Mouse (Mus musculus) MEL (cell line): ENCODE results near the gene Igfbp2. TPM values are rescaled to one million over a fixed set of nuclear protein-coding genes. Genes with fewer than 3 reads are reported as not detected.

ENCODE experiments used
- DNase-seq: peaks from one replicate; pipeline ENCODE4 v3.0.0; 2011; ENCODE audit warnings: low read depth, low spot score
- H3K27ac ChIP-seq: 2 replicates; pipeline ENCODE4 v1.5.1; 2012; ENCODE audit warnings: low read depth, mild to moderate bottlenecking, control low read depth, low read length, moderate library complexity; ENCODE audit not compliant: control insufficient read depth
- H3K27me3 ChIP-seq, 2 experiments: fragments of 150-350 bp in 1 of 2; sonication (generic) in 1 of 2; 2 replicates each; pipeline ENCODE4 v1.6.1; 2012; ENCODE audit warnings: low read length in 2 of 2, mild to moderate bottlenecking in 2 of 2, improper control_type of control experiment in 1 of 2, moderate library complexity in 1 of 2; ENCODE audit not compliant: insufficient read depth in 2 of 2, control insufficient read depth in 1 of 2
- H3K36me3 ChIP-seq, 2 experiments: 2 replicates each; pipeline ENCODE4 v1.6.1; 2012 to 2014; ENCODE audit warnings: low read length in 2 of 2, improper control_type of control experiment in 1 of 2, inconsistent platforms in 1 of 2, mild to moderate bottlenecking in 1 of 2; ENCODE audit not compliant: insufficient read depth in 2 of 2, control insufficient read depth in 1 of 2
- H3K4me1 ChIP-seq, 2 experiments: fragments of 150-350 bp in 1 of 2; sonication (generic) in 1 of 2; 2 replicates each; pipeline ENCODE4 v1.6.1; 2012; ENCODE audit warnings: low read length in 2 of 2, improper control_type of control experiment in 1 of 2, mild to moderate bottlenecking in 1 of 2; ENCODE audit not compliant: insufficient read depth in 2 of 2, control insufficient read depth in 1 of 2
- H3K4me3 ChIP-seq, 2 experiments: fragments of 150-350 bp in 1 of 2; sonication (generic) in 1 of 2; 2 replicates each; pipeline ENCODE4 v1.5.1; 2012; ENCODE audit warnings: low read depth in 2 of 2, low read length in 2 of 2, mild to moderate bottlenecking in 2 of 2, moderate library complexity in 2 of 2, control low read depth in 1 of 2, improper control_type of control experiment in 1 of 2; ENCODE audit not compliant: control insufficient read depth in 1 of 2, insufficient read depth in 1 of 2
- H3K79me2 ChIP-seq: 2 replicates; pipeline ENCODE4 v1.6.1; 2012; ENCODE audit warnings: mild to moderate bottlenecking, low read length, moderate library complexity; ENCODE audit not compliant: control insufficient read depth, poor library complexity, insufficient read depth
- H3K9ac ChIP-seq: 2 replicates; pipeline ENCODE4 v1.6.1; 2012; ENCODE audit warnings: low read depth, mild to moderate bottlenecking, control low read depth, low read length, moderate library complexity; ENCODE audit not compliant: control insufficient read depth, poor library complexity, severe bottlenecking
- H3K9me3 ChIP-seq: fragments of 150-350 bp; sonication (generic); replicated peaks from 2 replicates; pipeline ENCODE4 v1.6.1; 2012; ENCODE audit warnings: mild to moderate bottlenecking, low read length, improper control_type of control experiment, moderate library complexity; ENCODE audit not compliant: insufficient read depth
- BHLHE40 ChIP-seq: IDR thresholded peaks from 2 replicates; pipeline ENCODE4 v1.6.1; 2012; ENCODE audit warnings: low read depth, mild to moderate bottlenecking, inconsistent platforms, low read length, improper control_type of control experiment, borderline replicate concordance
- CHD1 ChIP-seq: IDR thresholded peaks from 2 replicates; pipeline ENCODE4 v1.6.1; 2012; ENCODE audit warnings: low read depth, mild to moderate bottlenecking, inconsistent platforms, low read length, improper control_type of control experiment
- CHD2 ChIP-seq: IDR thresholded peaks from 2 replicates; pipeline ENCODE4 v1.6.1; 2011; ENCODE audit warnings: low read length, improper control_type of control experiment
- EP300 ChIP-seq, 2 experiments: IDR thresholded peaks; 2 replicates each; pipeline ENCODE4 v1.6.1; 2011; ENCODE audit warnings: improper control_type of control experiment in 2 of 2, low read length in 2 of 2, low read depth in 1 of 2, mild to moderate bottlenecking in 1 of 2
- HCFC1 ChIP-seq: IDR thresholded peaks from 2 replicates; pipeline ENCODE4 v1.6.1; 2012; ENCODE audit warnings: low read depth, mild to moderate bottlenecking, inconsistent platforms, low read length, improper control_type of control experiment, moderate library complexity
- JUND ChIP-seq: IDR thresholded peaks from 2 replicates; pipeline ENCODE4 v1.6.1; 2011; ENCODE audit warnings: low read depth, mild to moderate bottlenecking, improper control_type of control experiment, low read length
- KAT2A ChIP-seq: conservative IDR thresholded peaks from 2 replicates; pipeline ENCODE4 v1.6.1; 2012; ENCODE audit warnings: low read depth, low read length, improper control_type of control experiment, inconsistent platforms
- MAFK ChIP-seq: IDR thresholded peaks from 2 replicates; pipeline ENCODE4 v1.6.1; 2011; ENCODE audit warnings: low read depth, mild to moderate bottlenecking, low read length, improper control_type of control experiment, borderline replicate concordance
- MAZ ChIP-seq: IDR thresholded peaks from 2 replicates; pipeline ENCODE4 v1.6.1; 2012; ENCODE audit warnings: low read depth, mild to moderate bottlenecking, inconsistent platforms, low read length, improper control_type of control experiment
- MXI1 ChIP-seq: IDR thresholded peaks from 2 replicates; pipeline ENCODE4 v1.6.1; 2011; ENCODE audit warnings: mild to moderate bottlenecking, low read depth, low read length, improper control_type of control experiment
- NRF1 ChIP-seq: IDR thresholded peaks from 2 replicates; pipeline ENCODE4 v1.6.1; 2014; ENCODE audit warnings: low read depth, mild to moderate bottlenecking, inconsistent platforms, low read length, improper control_type of control experiment, moderate library complexity; ENCODE audit not compliant: poor library complexity, insufficient read depth, severe bottlenecking
- POLR2A ChIP-seq, 2 experiments: IDR thresholded peaks; 2 replicates each; pipeline ENCODE4 v1.6.1; 2011 to 2012; ENCODE audit warnings: low read length in 2 of 2, mild to moderate bottlenecking in 2 of 2, control low read depth in 1 of 2, improper control_type of control experiment in 1 of 2, low read depth in 1 of 2, moderate library complexity in 1 of 2; ENCODE audit not compliant: control insufficient read depth in 1 of 2, insufficient read depth in 1 of 2, poor library complexity in 1 of 2
- POLR2AphosphoS2 ChIP-seq: IDR thresholded peaks from 2 replicates; pipeline ENCODE4 v1.6.1; 2011; ENCODE audit warnings: low read length, improper control_type of control experiment
- POLR2AphosphoS5 ChIP-seq: IDR thresholded peaks from 2 replicates; pipeline ENCODE4 v1.6.1; 2012; ENCODE audit warnings: low read depth, borderline replicate concordance, mild to moderate bottlenecking, inconsistent platforms, low read length, moderate library complexity, mixed read lengths
- RAD21 ChIP-seq: IDR thresholded peaks from 2 replicates; pipeline ENCODE4 v1.6.1; 2011; ENCODE audit warnings: mild to moderate bottlenecking, low read depth, low read length, improper control_type of control experiment
- RCOR1 ChIP-seq: IDR thresholded peaks from 2 replicates; pipeline ENCODE4 v1.6.1; 2012; ENCODE audit warnings: low read depth, mild to moderate bottlenecking, inconsistent platforms, low read length, improper control_type of control experiment
- SIN3A ChIP-seq: IDR thresholded peaks from 2 replicates; pipeline ENCODE4 v1.6.1; 2012; ENCODE audit warnings: low read length, improper control_type of control experiment, inconsistent platforms
- SMC3 ChIP-seq: IDR thresholded peaks from 2 replicates; pipeline ENCODE4 v1.6.1; 2011; ENCODE audit warnings: low read depth, low read length, improper control_type of control experiment
- TCF12 ChIP-seq: IDR thresholded peaks from 2 replicates; pipeline ENCODE4 v1.6.1; 2014; ENCODE audit warnings: low read depth, mild to moderate bottlenecking, inconsistent platforms, low read length, improper control_type of control experiment, moderate library complexity
- USF1 ChIP-seq: IDR thresholded peaks from 2 replicates; pipeline ENCODE4 v1.6.1; 2014; ENCODE audit warnings: low read depth, mild to moderate bottlenecking, inconsistent platforms, low read length, improper control_type of control experiment, moderate library complexity
- USF2 ChIP-seq, 2 experiments: IDR thresholded peaks; 2 replicates each; pipeline ENCODE4 v1.6.1; 2011 to 2012; ENCODE audit warnings: improper control_type of control experiment in 2 of 2, low read length in 2 of 2, borderline replicate concordance in 1 of 2, inconsistent platforms in 1 of 2, low read depth in 1 of 2, mild to moderate bottlenecking in 1 of 2; ENCODE audit not compliant: insufficient read depth in 1 of 2
- ZKSCAN1 ChIP-seq: IDR thresholded peaks from 2 replicates; pipeline ENCODE4 v1.6.1; 2012; ENCODE audit warnings: low read depth, mild to moderate bottlenecking, inconsistent platforms, low read length, improper control_type of control experiment, moderate library complexity
- ZMIZ1 ChIP-seq: IDR thresholded peaks from 2 replicates; pipeline ENCODE4 v1.6.1; 2012; ENCODE audit warnings: low read depth, mild to moderate bottlenecking, inconsistent platforms, low read length, improper control_type of control experiment, moderate library complexity
- ZNF384 ChIP-seq: IDR thresholded peaks from 2 replicates; pipeline ENCODE4 v1.6.1; 2012; ENCODE audit warnings: low read depth, mild to moderate bottlenecking, inconsistent platforms, low read length, improper control_type of control experiment
- polyA plus RNA-seq, 2 experiments: library from polyadenylated mRNA; stranded (reverse) in 1 of 2; unstranded in 1 of 2; fragments of >175 nt in 1 of 2; fragments of >200 nt in 1 of 2; gene quantifications; 2 replicates each; pipeline versions ENCODE4 v1.2.1 to v1.2.4; 2012; ENCODE audit warnings: low replicate concordance in 2 of 2, low read depth in 1 of 2; ENCODE audit not compliant: insufficient read length in 2 of 2, insufficient read depth in 1 of 2, missing spikeins in 1 of 2
- total RNA-seq: library from RNA; depleted of rRNA; stranded (reverse); fragments of 300-350 nt; gene quantifications from 2 replicates; pipeline ENCODE4 v1.2.3, GENCODE M21; 2012

Gene Igfbp2
- total and polyA plus RNA-seq, 3 experiments, result not detected

GRCm38 (mm10) chr1:72813639-72814403 is 10.5 kb upstream of the Igfbp2 start:
- Histone ChIP-seq H3K4me1 (no peaks in the 10 kb centered on the region), H3K27ac (no peak overlapping the region), H3K36me3 (no peaks in the 10 kb centered on the region), H3K4me3 (no peak overlapping the region)
- DNase-seq, result no peak
- TF ChIP-seq USF2 (IDR thresholded peaks at IDR 0.05; ENCODE audit: borderline replicate concordance in 1 of 2, insufficient read depth in 1 of 2, low read depth in 1 of 2, low read length in 2 of 2) (no peak), ZKSCAN1 (no peak), MXI1 (no peak), RCOR1 (no peak), MAFK (no peak), POLR2AphosphoS2 (no peak), USF1 (no peak), POLR2A (IDR thresholded peaks at IDR 0.05; ENCODE audit: control insufficient read depth in 1 of 2, insufficient read depth in 1 of 2, low read depth in 1 of 2, low read length in 2 of 2, poor library complexity in 1 of 2) (no peak), BHLHE40 (no peak), CHD1 (no peak), EP300 (IDR thresholded peaks at IDR 0.05; ENCODE audit: low read depth in 1 of 2, low read length in 2 of 2) (no peak), MAZ (no peak), KAT2A (no peak), ZMIZ1 (no peak), RAD21 (no peak), ZNF384 (no peak), HCFC1 (no peak), CHD2 (no peak), POLR2AphosphoS5 (no peak), NRF1 (no peak)
- TF ChIP-seq, all 39 proteins: peak for 0
- no peak overlapping the region for H3K9ac ChIP-seq
- H3K27me3 ChIP-seq, result no peaks in the 10 kb centered on the region
- no peaks in the 10 kb centered on the region for H3K9me3 ChIP-seq
- no peaks in the 10 kb centered on the region for H3K79me2 ChIP-seq

GRCm38 (mm10) chr1:72815184-72815583 is 9.1 kb upstream of the Igfbp2 start:
- TF ChIP-seq POLR2A (IDR thresholded peaks at IDR 0.05; ENCODE audit: control insufficient read depth in 1 of 2, insufficient read depth in 1 of 2, low read depth in 1 of 2, low read length in 2 of 2, poor library complexity in 1 of 2), result no peak
- no peak for TF ChIP-seq JUND
- no peak for TF ChIP-seq POLR2AphosphoS5
- no peak for TF ChIP-seq RCOR1
- no peak for TF ChIP-seq MAZ
- no peak for TF ChIP-seq CHD1
- TF ChIP-seq TCF12, result no peak
- no peak for TF ChIP-seq SIN3A
- no peak for TF ChIP-seq BHLHE40
- no peak for TF ChIP-seq SMC3

More at GRCm38 (mm10) chr1:72815184-72815583, 9.1 kb upstream of the Igfbp2 start:
- H3K9ac ChIP-seq, result no peak overlapping the region
- H3K27ac ChIP-seq, result no peak overlapping the region
- H3K9me3 ChIP-seq, result no peaks in the 10 kb centered on the region
- no peaks in the 10 kb centered on the region for H3K4me1 ChIP-seq
- H3K36me3 ChIP-seq, result no peaks in the 10 kb centered on the region
- no peak overlapping the region for H3K4me3 ChIP-seq
- H3K27me3 ChIP-seq, result no peaks in the 10 kb centered on the region
- no peak for DNase-seq
- no peaks in the 10 kb centered on the region for H3K79me2 ChIP-seq
